Mouse (Mus musculus) inflammation-experienced regulatory T-cells, adult 6 months (primary cell): ENCODE data around the gene Actr2. TPM values are rescaled to one million over a fixed set of nuclear protein-coding genes. Genes with fewer than 3 reads are reported as not detected.

Experiments used
- polyA plus RNA-seq, 3 experiments: library from polyadenylated mRNA; unstranded; fragments of 100-300 nt; shearing (Covaris generic); gene quantifications; one replicate each; pipeline ENCODE4 v1.2.1; 2017

Actr2 gene
- polyA plus RNA-seq, 3 experiments from 2014 or later, result 447 to 709 (median 528) TPM

Other genes with a start within 250 kb of the Actr2 start
- 1 to 10 TPM; 3.4 to 5.0 (median 4.3) TPM for gene Spred2, start 188.5 kb downstream of the Actr2 start, polyA plus RNA-seq
- 100 to 1,000 TPM in 1 of 3 experiments, 10 to 100 TPM in 2; 84.7 to 147 (median 85.4) TPM for gene Rab1a, start 88.5 kb upstream of the Actr2 start, polyA plus RNA-seq
- 10 to 100 TPM in 2 of 3 experiments, 1 to 10 TPM in 1; 9.9 to 15.0 (median 10.6) TPM for gene Cep68, start 136.5 kb upstream of the Actr2 start, polyA plus RNA-seq
- under 1 TPM; 0.13 to 0.50 (median 0.34) TPM for gene Slc1a4, start 219.8 kb upstream of the Actr2 start, polyA plus RNA-seq